Comparison of ENCODE assay signal across 7 mouse cellular contexts in genomic region chr16:92302506-92302905, GRCm38 (mm10). TPM values are rescaled to one million over a fixed set of nuclear protein-coding genes. Genes with fewer than 3 reads are reported as not detected.
DNase-seq lines count a peak whose midpoint lies in the region; ATAC-seq lines count a peak whose summit lies in the region.

No protein-coding gene starts in this region.

- H3K4me2 ChIP-seq in liver, embryonic 11.5 days = peak overlapping the region; percentile 81
- H3K4me2 ChIP-seq in intestine, embryonic 16.5 days (ENCODE audit: low read depth, low read length) = peak overlapping the region; percentile 78
- peak overlapping the region; percentile 96; the same call in 1 of the 2 replicates for H3K4me2 ChIP-seq in neural tube, embryonic 14.5 days (ENCODE audit: low read depth, low read length)

- peaks cover 10% of the 10 kb centered on the region for H3K36me3 ChIP-seq in liver, embryonic 11.5 days (ENCODE audit: control insufficient read depth, insufficient read depth, low read length)
- peaks cover 25% of the 10 kb centered on the region for H3K36me3 ChIP-seq in forebrain, embryonic 10.5 days (replicated peaks)
- no peaks in the 10 kb centered on the region for H3K36me3 ChIP-seq in intestine, embryonic 16.5 days (ENCODE audit: control insufficient read depth, insufficient read depth, low read length)
- peaks cover 15% of the 10 kb centered on the region; the same call in 1 of the 2 replicates for H3K36me3 ChIP-seq in neural tube, embryonic 14.5 days (ENCODE audit: control insufficient read depth, insufficient read depth, low read length)

- 59% methylated on average over 5 of the region's 5 CpGs for WGBS in liver, embryonic 11.5 days
- WGBS in forebrain, embryonic 10.5 days = 64% methylated on average over 5 of the region's 5 CpGs
- WGBS in intestine, embryonic 16.5 days = 55% methylated on average over 5 of the region's 5 CpGs
- 68% methylated on average over 5 of the region's 5 CpGs for WGBS in neural tube, embryonic 14.5 days

- peak overlapping the region; percentile 83; the same call in 1 of the 2 replicates for H3K9ac ChIP-seq in liver, embryonic 11.5 days (ENCODE audit: low read depth, low read length)
- no peak overlapping the region; the same call in 1 of the 2 replicates for H3K9ac ChIP-seq in intestine, embryonic 16.5 days (ENCODE audit: low read depth, low read length)
- no peak overlapping the region for H3K9ac ChIP-seq in neural tube, embryonic 14.5 days (replicated peaks; ENCODE audit: low read depth, low read length)

- H3K4me3 ChIP-seq in liver, embryonic 11.5 days (ENCODE audit: low read depth, low read length) = peak overlapping the region; percentile 70; the same call in 1 of the 2 replicates
- peak overlapping the region; percentile 80 for H3K4me3 ChIP-seq in forebrain, embryonic 10.5 days
- H3K4me3 ChIP-seq in intestine, embryonic 16.5 days (ENCODE audit: low read length) = no peak overlapping the region
- no peak overlapping the region for H3K4me3 ChIP-seq in neural tube, embryonic 14.5 days (ENCODE audit: low read depth, low read length)

- ATAC-seq in liver, embryonic 11.5 days (replicated peaks; ENCODE audit: low FRiP score) = no peak
- ATAC-seq in intestine, embryonic 16.5 days = no peak
- no peak for ATAC-seq in neural tube, embryonic 14.5 days (ENCODE audit: low read depth)

- H3K4me1 ChIP-seq in liver, embryonic 11.5 days (replicated peaks; ENCODE audit: control insufficient read depth, insufficient read depth, low read length) = peaks cover 18% of the 10 kb centered on the region
- peaks cover 28% of the 10 kb centered on the region for H3K4me1 ChIP-seq in forebrain, embryonic 10.5 days
- peaks cover 18% of the 10 kb centered on the region for H3K4me1 ChIP-seq in intestine, embryonic 16.5 days (ENCODE audit: control insufficient read depth, insufficient read depth, low read length)
- H3K4me1 ChIP-seq in neural tube, embryonic 14.5 days (ENCODE audit: control insufficient read depth, insufficient read depth, low read length) = peaks cover 11% of the 10 kb centered on the region

- DNase-seq in liver, embryonic 11.5 days (ENCODE audit: low spot score) = no peak
- DNase-seq in liver = no peak
- no peak for DNase-seq in forebrain, embryonic 10.5 days (ENCODE audit: extremely low spot score, low spot score)
- DNase-seq in Muller cell, postnatal 12 days (ENCODE audit: inconsistent ontology term) = no peak
- no peak for DNase-seq in ovary, postnatal 10 days (ENCODE audit: low spot score)

- H3K27me3 ChIP-seq in liver, embryonic 11.5 days (replicated peaks; ENCODE audit: control insufficient read depth, insufficient read depth, low read length) = no peaks in the 10 kb centered on the region
- no peaks in the 10 kb centered on the region for H3K27me3 ChIP-seq in forebrain, embryonic 10.5 days (ENCODE audit: poor library complexity, severe bottlenecking)
- H3K27me3 ChIP-seq in intestine, embryonic 16.5 days (replicated peaks; ENCODE audit: control insufficient read depth, insufficient read depth, low read length) = no peaks in the 10 kb centered on the region
- H3K27me3 ChIP-seq in neural tube, embryonic 14.5 days (ENCODE audit: control insufficient read depth, insufficient read depth, low read length) = no peaks in the 10 kb centered on the region

- no peak overlapping the region for H3K27ac ChIP-seq in liver, embryonic 11.5 days (ENCODE audit: low read depth, low read length)
- H3K27ac ChIP-seq in forebrain, embryonic 10.5 days = peak overlapping the region; percentile 58; the same call in 1 of the 2 replicates
- H3K27ac ChIP-seq in intestine, embryonic 16.5 days (ENCODE audit: low read length) = no peak overlapping the region
- H3K27ac ChIP-seq in neural tube, embryonic 14.5 days (ENCODE audit: low read depth, low read length) = 0 out of 2 replicates have a peak overlapping the region, but pooled peaks have one; percentile 13

- H3K9me3 ChIP-seq in liver, embryonic 11.5 days (ENCODE audit: control insufficient read depth, low read length) = no peaks in the 10 kb centered on the region
- no peaks in the 10 kb centered on the region for H3K9me3 ChIP-seq in forebrain, embryonic 10.5 days
- no peaks in the 10 kb centered on the region for H3K9me3 ChIP-seq in intestine, embryonic 16.5 days (ENCODE audit: control insufficient read depth, low read length)
- no peaks in the 10 kb centered on the region for H3K9me3 ChIP-seq in neural tube, embryonic 14.5 days (ENCODE audit: control insufficient read depth, low read length)

RNA-seq across cellular contexts. Expression of gene Smim11, which starts 1.4 kb away (rescaled TPM):
- polyA plus RNA-seq in liver, embryonic 11.5 days (2014; fragmentation: Nextera tagmentation; extraction: Ambion mirVana) = 106 and 117 TPM in 2 replicates
- polyA plus RNA-seq in forebrain, embryonic 10.5 days (2016; fragmentation: Nextera tagmentation; extraction: Ambion mirVana) = 120 and 125 TPM in 2 replicates
- polyA plus RNA-seq in intestine, embryonic 16.5 days (2015; fragmentation: Nextera tagmentation; extraction: Ambion mirVana) = 98.0 and 101 TPM in 2 replicates
- polyA plus RNA-seq in neural tube, embryonic 14.5 days (2014; fragmentation: Nextera tagmentation; extraction: Ambion mirVana) = 58.0 and 62.9 TPM in 2 replicates

RNA-seq across cellular contexts. Expression of gene Kcne2, which starts 10.3 kb away (rescaled TPM):
- polyA plus RNA-seq in liver, embryonic 11.5 days (2014; fragmentation: Nextera tagmentation; extraction: Ambion mirVana) = 0.26 TPM in 1 of 2 replicates, not detected in the other
- 0.16 and 0.18 TPM in 2 replicates for polyA plus RNA-seq in forebrain, embryonic 10.5 days (2016; fragmentation: Nextera tagmentation; extraction: Ambion mirVana)
- 0.10 and 0.21 TPM in 2 replicates for polyA plus RNA-seq in intestine, embryonic 16.5 days (2015; fragmentation: Nextera tagmentation; extraction: Ambion mirVana)
- polyA plus RNA-seq in neural tube, embryonic 14.5 days (2014; fragmentation: Nextera tagmentation; extraction: Ambion mirVana) = 0.15 and 0.24 TPM in 2 replicates

RNA-seq across cellular contexts. Expression of gene Fam243, which starts 18.7 kb away (rescaled TPM):
- not detected in 2 replicates for polyA plus RNA-seq in liver, embryonic 11.5 days (2014; fragmentation: Nextera tagmentation; extraction: Ambion mirVana)
- not detected in 2 replicates for polyA plus RNA-seq in forebrain, embryonic 10.5 days (2016; fragmentation: Nextera tagmentation; extraction: Ambion mirVana)
- not detected in 2 replicates for polyA plus RNA-seq in intestine, embryonic 16.5 days (2015; fragmentation: Nextera tagmentation; extraction: Ambion mirVana)
- polyA plus RNA-seq in neural tube, embryonic 14.5 days (2014; fragmentation: Nextera tagmentation; extraction: Ambion mirVana) = not detected in 2 replicates

RNA-seq across cellular contexts. Expression of gene Kcne1, which starts 56.8 kb away (rescaled TPM):
- 0.05 TPM in 1 of 2 replicates, not detected in the other for polyA plus RNA-seq in liver, embryonic 11.5 days (2014; fragmentation: Nextera tagmentation; extraction: Ambion mirVana)
- 0.12 and 0.41 TPM in 2 replicates for polyA plus RNA-seq in forebrain, embryonic 10.5 days (2016; fragmentation: Nextera tagmentation; extraction: Ambion mirVana)
- not detected in 2 replicates for polyA plus RNA-seq in intestine, embryonic 16.5 days (2015; fragmentation: Nextera tagmentation; extraction: Ambion mirVana)
- polyA plus RNA-seq in neural tube, embryonic 14.5 days (2014; fragmentation: Nextera tagmentation; extraction: Ambion mirVana) = 0.32 and 0.37 TPM in 2 replicates

Comparison
In these comparisons a context has a peak if more than half of its experiments do, and no peak if none do; other contexts are left out.
1. H3K27ac ChIP-seq: peak in forebrain, embryonic 10.5 days (single experiment) and neural tube, embryonic 14.5 days (single experiment); none in liver, embryonic 11.5 days (single experiment) and intestine, embryonic 16.5 days (single experiment).
2. H3K4me3 ChIP-seq: peak in liver, embryonic 11.5 days (single experiment) and forebrain, embryonic 10.5 days (single experiment); none in intestine, embryonic 16.5 days (single experiment) and neural tube, embryonic 14.5 days (single experiment).
3. Peak in every context shown above with its lines, with median percentiles within 50 percentile points of each other: H3K4me2 ChIP-seq.